Mouse (Mus musculus): ENCODE results near the gene Smpd3. TPM values are rescaled to one million over a fixed set of nuclear protein-coding genes. Genes with fewer than 3 reads are reported as not detected.

Gene Smpd3
- polyA plus RNA-seq, 1 experiment = 31.9 TPM

DNA sequence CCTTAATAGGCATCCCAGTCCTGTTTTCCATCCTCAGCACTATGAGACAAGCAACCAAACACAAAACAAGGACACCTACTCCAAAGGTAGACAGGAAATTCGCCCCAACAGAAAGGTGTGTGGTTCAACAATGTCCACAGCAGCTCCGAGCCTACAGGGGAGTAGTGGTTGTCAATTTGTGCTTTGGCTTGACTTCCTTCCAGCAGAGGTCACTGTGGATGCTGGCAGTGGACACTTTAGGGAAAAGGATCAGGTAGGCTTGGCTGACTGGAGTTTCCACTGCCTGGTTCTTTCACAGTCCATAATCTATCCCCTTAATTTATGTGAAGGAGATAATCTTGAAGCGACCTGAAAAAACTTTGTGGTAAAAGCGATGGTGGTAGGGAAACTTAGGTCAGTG, 2.6 kb downstream of the Smpd3 start:
- Histone ChIP-seq H3K4me1 (ENCODE audit: control insufficient read depth, insufficient read depth, low read length) (peaks cover 6% of the 10 kb centered on the region), H3K27ac (ENCODE audit: insufficient read depth, low read length) (no peak overlapping the region), H3K4me3 (ENCODE audit: insufficient read depth, low read length) (peak overlapping the region; percentile 80; the same call in 1 of the 2 replicates)
- peak; percentile 27; the same call in 1 of the 2 replicates for TF ChIP-seq CTCF (IDR thresholded peaks at IDR 0.05; ENCODE audit: extremely low read depth, insufficient read depth, low read length)
- no peak for TF ChIP-seq POLR2A (IDR thresholded peaks at IDR 0.05; ENCODE audit: extremely low read depth, insufficient read depth, low read length)

DNA sequence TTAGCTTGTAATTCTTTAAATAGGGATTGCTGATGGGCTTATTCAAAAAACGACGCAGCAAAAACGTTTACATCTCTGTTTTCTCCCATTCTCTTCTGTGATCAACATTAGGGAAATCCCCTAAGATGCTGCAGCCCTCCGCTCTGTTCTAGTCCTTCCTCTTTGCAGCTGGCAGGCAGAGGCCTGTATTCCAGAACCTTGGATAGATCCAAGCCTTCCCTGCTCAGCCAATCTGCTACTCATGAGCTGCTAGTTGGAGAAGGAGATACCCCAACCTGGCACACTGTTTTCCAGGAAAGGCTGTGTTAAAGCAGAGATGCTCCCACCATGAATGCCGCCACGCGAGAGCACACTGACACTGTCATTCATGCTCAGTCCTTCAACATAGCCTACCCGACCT, 4.4 kb downstream of the Smpd3 start:
- Histone ChIP-seq H3K27ac (ENCODE audit: insufficient read depth, low read length) (no peak overlapping the region), H3K4me3 (ENCODE audit: insufficient read depth, low read length) (no peak overlapping the region), H3K4me1 (ENCODE audit: control insufficient read depth, insufficient read depth, low read length) (peaks cover 6% of the 10 kb centered on the region)
- TF ChIP-seq CTCF (IDR thresholded peaks at IDR 0.05; ENCODE audit: extremely low read depth, insufficient read depth, low read length) (no peak), POLR2A (IDR thresholded peaks at IDR 0.05; ENCODE audit: extremely low read depth, insufficient read depth, low read length) (no peak)

GRCm38 (mm10) chr8:106332498-106332897, 5.3 kb downstream of the Smpd3 start:
- Histone ChIP-seq H3K4me1 (ENCODE audit: control insufficient read depth, insufficient read depth, low read length) (peaks cover 6% of the 10 kb centered on the region), H3K4me3 (ENCODE audit: insufficient read depth, low read length) (no peak overlapping the region), H3K27ac (ENCODE audit: insufficient read depth, low read length) (no peak overlapping the region)
- TF ChIP-seq POLR2A (IDR thresholded peaks at IDR 0.05; ENCODE audit: extremely low read depth, insufficient read depth, low read length) = no peak
- no peak for TF ChIP-seq CTCF (IDR thresholded peaks at IDR 0.05; ENCODE audit: extremely low read depth, insufficient read depth, low read length)

GRCm38 (mm10) chr8:106326624-106327023, 11.2 kb downstream of the Smpd3 start:
- Histone ChIP-seq H3K4me3 (ENCODE audit: insufficient read depth, low read length) (no peak overlapping the region), H3K27ac (ENCODE audit: insufficient read depth, low read length) (no peak overlapping the region), H3K4me1 (ENCODE audit: control insufficient read depth, insufficient read depth, low read length) (peaks cover 11% of the 10 kb centered on the region)
- TF ChIP-seq POLR2A (IDR thresholded peaks at IDR 0.05; ENCODE audit: extremely low read depth, insufficient read depth, low read length) (no peak), CTCF (IDR thresholded peaks at IDR 0.05; ENCODE audit: extremely low read depth, insufficient read depth, low read length) (no peak)

DNA sequence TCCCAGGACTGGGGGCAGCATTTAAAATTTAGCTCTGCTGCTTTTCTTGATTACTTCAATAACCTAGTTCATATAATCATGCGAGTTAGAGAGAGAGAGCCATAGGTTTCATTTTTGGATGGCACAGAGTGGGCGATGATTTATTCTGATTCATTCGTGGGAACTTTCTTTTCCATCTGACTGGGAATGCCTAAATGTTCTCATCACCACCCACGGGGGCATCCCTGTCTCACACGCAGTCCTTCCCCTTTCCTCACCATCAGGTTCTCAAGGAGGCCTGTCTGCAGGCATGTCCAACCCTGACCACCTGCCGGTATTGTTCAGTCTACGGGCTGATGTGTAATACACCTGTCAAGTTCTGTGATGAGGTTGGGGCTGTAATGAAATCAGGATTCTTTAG, 16.4 kb downstream of the Smpd3 start:
- Histone ChIP-seq H3K4me3 (ENCODE audit: insufficient read depth, low read length) (no peak overlapping the region), H3K27ac (ENCODE audit: insufficient read depth, low read length) (no peak overlapping the region), H3K4me1 (ENCODE audit: control insufficient read depth, insufficient read depth, low read length) (peaks cover 12% of the 10 kb centered on the region)
- no peak for TF ChIP-seq POLR2A (IDR thresholded peaks at IDR 0.05; ENCODE audit: extremely low read depth, insufficient read depth, low read length)
- TF ChIP-seq CTCF (IDR thresholded peaks at IDR 0.05; ENCODE audit: extremely low read depth, insufficient read depth, low read length) = no peak

- Histone ChIP-seq H3K4me1 (ENCODE audit: control insufficient read depth, insufficient read depth, low read length) (peaks cover 14% of the 10 kb centered on the region), H3K4me3 (ENCODE audit: insufficient read depth, low read length) (no peak overlapping the region), H3K27ac (ENCODE audit: insufficient read depth, low read length) (no peak overlapping the region)
- TF ChIP-seq POLR2A (IDR thresholded peaks at IDR 0.05; ENCODE audit: extremely low read depth, insufficient read depth, low read length) (no peak), CTCF (IDR thresholded peaks at IDR 0.05; ENCODE audit: extremely low read depth, insufficient read depth, low read length) (no peak)
These were observed 17.8 kb downstream of the Smpd3 start for GRCm38 (mm10) chr8:106320002-106320401.

GRCm38 (mm10) chr8:106317091-106317490, 20.7 kb downstream of the Smpd3 start:
- Histone ChIP-seq H3K27ac (ENCODE audit: insufficient read depth, low read length) (no peak overlapping the region), H3K4me3 (ENCODE audit: insufficient read depth, low read length) (no peak overlapping the region), H3K4me1 (ENCODE audit: control insufficient read depth, insufficient read depth, low read length) (peaks cover 11% of the 10 kb centered on the region)
- no peak for TF ChIP-seq POLR2A (IDR thresholded peaks at IDR 0.05; ENCODE audit: extremely low read depth, insufficient read depth, low read length)
- no peak for TF ChIP-seq CTCF (IDR thresholded peaks at IDR 0.05; ENCODE audit: extremely low read depth, insufficient read depth, low read length)

GRCm38 (mm10) chr8:106316506-106316905, 21.3 kb downstream of the Smpd3 start:
- peaks cover 7% of the 10 kb centered on the region for H3K4me1 ChIP-seq (ENCODE audit: control insufficient read depth, insufficient read depth, low read length)
- no peak overlapping the region for H3K27ac ChIP-seq (ENCODE audit: insufficient read depth, low read length)
- H3K4me3 ChIP-seq (ENCODE audit: insufficient read depth, low read length) = no peak overlapping the region
- no peak for TF ChIP-seq CTCF (IDR thresholded peaks at IDR 0.05; ENCODE audit: extremely low read depth, insufficient read depth, low read length)
- no peak for TF ChIP-seq POLR2A (IDR thresholded peaks at IDR 0.05; ENCODE audit: extremely low read depth, insufficient read depth, low read length)

DNA sequence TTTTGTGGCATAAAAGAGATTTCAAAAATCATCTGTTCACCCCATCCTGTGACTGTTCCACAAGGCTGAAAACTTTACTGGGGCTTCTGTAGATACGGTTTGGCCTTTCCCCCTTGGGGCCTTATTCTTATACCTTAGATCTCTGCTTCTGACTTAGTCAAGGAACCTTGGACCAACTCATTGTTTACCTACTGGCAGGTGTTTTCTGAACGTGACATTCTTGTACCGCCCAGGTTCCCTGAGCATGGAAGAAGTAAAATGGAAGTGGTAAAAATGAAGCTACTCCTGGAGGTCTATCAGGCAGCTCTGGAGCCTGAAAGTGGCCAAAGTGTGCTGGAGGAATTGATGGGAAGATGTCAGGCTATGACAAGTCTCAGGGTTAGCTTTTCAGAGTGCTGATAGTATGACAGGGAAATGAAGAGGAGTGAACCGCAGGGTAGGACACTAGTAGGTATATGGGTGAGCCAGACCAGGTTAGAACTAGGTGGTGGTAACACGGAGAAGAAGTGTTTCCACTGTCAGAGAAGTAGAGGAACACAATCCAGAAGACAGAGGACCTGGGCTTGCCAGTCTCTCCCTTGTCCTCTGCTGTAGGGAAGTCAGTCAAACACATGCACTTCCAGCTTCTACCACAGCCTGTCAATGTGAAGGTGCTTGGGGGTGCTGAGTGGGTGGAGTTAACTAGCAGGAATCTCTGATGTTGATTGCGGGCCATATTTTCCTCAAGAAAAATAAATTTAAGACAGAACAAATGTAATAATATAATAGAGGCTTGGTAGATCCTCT, 22.2 kb downstream of the Smpd3 start:
- H3K4me1 ChIP-seq (ENCODE audit: control insufficient read depth, insufficient read depth, low read length) = peaks cover 9% of the 10 kb centered on the region
- H3K4me3 ChIP-seq (ENCODE audit: insufficient read depth, low read length) = no peak overlapping the region
- TF ChIP-seq CTCF (IDR thresholded peaks at IDR 0.05; ENCODE audit: extremely low read depth, insufficient read depth, low read length) = no peak
- no peak for TF ChIP-seq POLR2A (IDR thresholded peaks at IDR 0.05; ENCODE audit: extremely low read depth, insufficient read depth, low read length)

GRCm38 (mm10) chr8:106313799-106314198, 24.0 kb downstream of the Smpd3 start:
- H3K27ac ChIP-seq (ENCODE audit: insufficient read depth, low read length) = 0 out of 2 replicates have a peak overlapping the region, but pooled peaks have one; percentile 12
- peaks cover 10% of the 10 kb centered on the region for H3K4me1 ChIP-seq (ENCODE audit: control insufficient read depth, insufficient read depth, low read length)
- no peak overlapping the region for H3K4me3 ChIP-seq (ENCODE audit: insufficient read depth, low read length)
- TF ChIP-seq CTCF (IDR thresholded peaks at IDR 0.05; ENCODE audit: extremely low read depth, insufficient read depth, low read length) (no peak), POLR2A (IDR thresholded peaks at IDR 0.05; ENCODE audit: extremely low read depth, insufficient read depth, low read length) (no peak)

More for the DNA sequence above, 22.2 kb downstream of the Smpd3 start:
- H3K27ac ChIP-seq (ENCODE audit: insufficient read depth, low read length) = no peak overlapping the region

Data from cortical plate, adult 2 months (tissue).